In genomic region chr8:12445258-12445657, GRCm38 (mm10) we compare ENCODE assay signal across 22 mouse cellular contexts. TPM values are rescaled to one million over a fixed set of nuclear protein-coding genes. Genes with fewer than 3 reads are reported as not detected.
"Had no signal": no experiment of that assay in that cellular context is flagged by ENCODE, and none has a peak within 500 bp of the region (broad histone marks: within the 10 kb centered on the region; RNA-seq: fewer than 3 reads in every experiment).

No protein-coding gene starts in this region.

- H3K9ac ChIP-seq: liver, postnatal 0 days; lung, embryonic 15.5 days; midbrain, embryonic 15.5 days; neural tube, embryonic 12.5 days; stomach, embryonic 15.5 days had no signal

- H3K9me3 ChIP-seq: lung, embryonic 15.5 days; midbrain, embryonic 12.5 days; midbrain, embryonic 15.5 days; neural tube, embryonic 12.5 days; stomach, embryonic 15.5 days had no signal

- H3K36me3 ChIP-seq: lung, embryonic 15.5 days; midbrain, embryonic 12.5 days; midbrain, embryonic 15.5 days; neural tube, embryonic 12.5 days; stomach, embryonic 15.5 days had no signal

- H3K4me1 ChIP-seq: lung, embryonic 15.5 days; megakaryocyte, embryonic 14.5 days; stomach, embryonic 15.5 days had no signal

- DNase-seq: liver, postnatal 0 days; lung, adult 2 months; lung, postnatal 14 days; lung, postnatal 36 days; right cerebral cortex, postnatal 14 days; thymus, adult 2 months; thymus, postnatal 25 days; thymus, postnatal 4 days had no signal

- H3K4me2 ChIP-seq: lung, embryonic 15.5 days; stomach, embryonic 15.5 days had no signal

- ATAC-seq: liver, postnatal 0 days; lung, postnatal 0 days had no signal

- H3K27ac ChIP-seq: lung, embryonic 15.5 days; macrophage; midbrain, embryonic 12.5 days; midbrain, embryonic 15.5 days; neural tube, embryonic 12.5 days; stomach, embryonic 15.5 days; stomach, postnatal 0 days had no signal

- H3K4me3 ChIP-seq: lung, embryonic 15.5 days; megakaryocyte, embryonic 14.5 days; neural tube, embryonic 12.5 days; stomach, embryonic 15.5 days had no signal

RNA-seq across cellular contexts. Expression of gene Sox1, which starts 50.2 kb away (rescaled TPM):
- total RNA-seq: megakaryocyte progenitor cell, adult 5-6 weeks; monocyte, adult 5-6 weeks; neutrophil, adult 5-6 weeks had no signal
- polyA plus RNA-seq: liver, postnatal 0 days; lung, adult 2 months; lung, embryonic 15.5 days; lung, postnatal 0 days; macrophage; spleen, adult 2 months; stomach, embryonic 15.5 days; stomach, postnatal 0 days; thymus, adult 2 months; urinary bladder, adult 2 months had no signal
